Mouse (Mus musculus) E14TG2a.4 (cell line): ENCODE data around the gene Alpk1.
"Not testable (repeated sequence)": the region's sequence is repeated elsewhere in the genome, so short reads cannot be mapped to it uniquely, and the experiment has no call there.

ENCODE experiments used
- H3K27me3 ChIP-seq: 2 replicates; pipeline ENCODE4 v1.6.1; 2014; ENCODE audit warnings: low read length, control low read depth; ENCODE audit not compliant: insufficient read depth
- H3K36me3 ChIP-seq: 2 replicates; pipeline ENCODE4 v1.6.1; 2014; ENCODE audit warnings: low read length, control low read depth; ENCODE audit not compliant: insufficient read depth
- H3K4me1 ChIP-seq: replicated peaks from 2 replicates; pipeline ENCODE4 v1.6.1; 2014; ENCODE audit warnings: low read depth, low read length, control low read depth
- H3K4me3 ChIP-seq: replicated peaks from 2 replicates; pipeline ENCODE4 v1.5.1; 2014; ENCODE audit warnings: mild to moderate bottlenecking, low read length
- H3K9me3 ChIP-seq: 2 replicates; pipeline ENCODE4 v1.6.1; 2014; ENCODE audit warnings: low read length, control low read depth
- CTCF ChIP-seq: conservative IDR thresholded peaks from 2 replicates; pipeline ENCODE4 v1.5.1; 2014; ENCODE audit warnings: low read length
- NANOG ChIP-seq: IDR thresholded peaks from 2 replicates; pipeline ENCODE4 v1.6.1; 2014; ENCODE audit warnings: borderline replicate concordance, low read length, mixed read lengths
- POU5F1 ChIP-seq: IDR thresholded peaks from 2 replicates; pipeline ENCODE4 v1.6.1; 2014; ENCODE audit warnings: low read length, borderline replicate concordance

Alpk1 gene

DNA sequence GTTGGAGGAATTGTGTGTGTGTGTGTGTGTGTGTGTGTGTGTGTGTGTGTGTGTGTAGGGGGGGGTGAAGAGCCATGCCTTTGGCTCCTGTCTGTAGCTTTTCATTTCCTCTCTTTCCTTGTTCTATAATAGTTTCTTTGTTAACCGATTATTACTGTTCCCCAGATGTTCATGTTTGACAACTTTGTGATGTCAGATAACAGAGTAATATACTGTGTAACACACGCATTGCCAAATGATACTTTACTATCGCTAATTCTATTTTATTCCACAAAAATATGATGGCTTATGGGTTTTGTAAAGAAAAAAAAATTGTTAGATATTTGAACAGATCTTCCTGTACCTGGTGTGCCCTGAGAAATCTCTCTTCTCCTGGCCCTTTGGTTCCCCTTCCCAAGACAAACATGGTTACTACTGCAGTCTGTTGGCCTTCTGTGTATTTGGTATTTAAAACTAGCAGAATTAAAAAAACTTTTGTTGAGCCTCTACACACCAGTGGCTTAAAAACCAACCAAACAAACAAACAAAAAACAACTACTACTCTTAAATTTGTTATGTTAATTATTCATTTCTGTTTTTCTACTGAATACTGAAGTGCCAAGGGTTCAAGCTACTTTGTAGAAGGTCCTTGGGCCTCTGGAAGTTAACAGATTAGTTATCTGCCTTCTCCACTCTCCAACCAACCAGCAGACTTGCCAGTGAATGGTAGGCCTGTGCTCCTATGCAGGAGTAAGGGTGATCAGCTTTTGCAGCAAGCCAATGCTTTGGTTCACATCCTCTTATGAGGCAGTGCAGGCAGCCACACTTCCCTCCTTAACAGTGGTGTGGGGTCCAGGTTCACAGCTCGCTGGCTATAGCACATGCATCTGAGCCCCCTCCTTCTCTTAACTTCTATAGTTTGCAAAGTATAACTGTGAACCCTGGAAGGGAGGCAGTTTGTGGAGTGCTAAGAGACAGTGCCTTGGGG is 11.6 kb upstream of the Alpk1 start:
- no peaks in the 10 kb centered on the region for H3K9me3 ChIP-seq
- H3K4me3 ChIP-seq = no peak overlapping the region
- TF ChIP-seq CTCF (no peak), NANOG (no peak), POU5F1 (no peak)
- H3K36me3 ChIP-seq = no peaks in the 10 kb centered on the region
- H3K4me1 ChIP-seq = no peaks in the 10 kb centered on the region; the same call in 1 of the 2 replicates
- peaks cover 47% of the 10 kb centered on the region for H3K27me3 ChIP-seq

DNA sequence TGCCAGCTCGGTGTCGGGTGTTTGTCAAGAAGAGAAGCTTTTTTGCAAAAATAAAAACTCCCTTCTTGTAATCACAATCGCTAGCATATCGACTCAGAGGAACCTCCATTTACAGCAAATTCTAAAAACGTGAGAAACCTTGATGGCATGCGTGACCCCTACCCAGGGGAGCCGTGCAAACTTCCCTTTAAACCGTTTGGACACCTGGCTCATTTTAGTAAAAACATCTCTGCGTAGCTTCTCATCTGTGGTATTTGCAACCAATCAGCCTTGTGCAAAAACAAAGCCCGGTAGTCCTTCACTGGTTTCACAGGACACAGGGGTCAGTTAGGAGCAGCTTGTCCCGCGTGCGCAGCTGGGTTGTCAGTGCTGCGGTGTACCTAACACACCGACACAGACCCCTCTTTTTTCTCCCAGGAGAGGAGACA is 10.7 kb upstream of the Alpk1 start:
- H3K9me3 ChIP-seq = no peaks in the 10 kb centered on the region
- TF ChIP-seq NANOG (no peak), CTCF (no peak), POU5F1 (no peak)
- peaks cover 53% of the 10 kb centered on the region for H3K27me3 ChIP-seq
- no peaks in the 10 kb centered on the region for H3K36me3 ChIP-seq
- H3K4me3 ChIP-seq = peak overlapping the region; percentile 73; the same call in 1 of the 2 replicates
- H3K4me1 ChIP-seq = no peaks in the 10 kb centered on the region; the same call in 1 of the 2 replicates

DNA sequence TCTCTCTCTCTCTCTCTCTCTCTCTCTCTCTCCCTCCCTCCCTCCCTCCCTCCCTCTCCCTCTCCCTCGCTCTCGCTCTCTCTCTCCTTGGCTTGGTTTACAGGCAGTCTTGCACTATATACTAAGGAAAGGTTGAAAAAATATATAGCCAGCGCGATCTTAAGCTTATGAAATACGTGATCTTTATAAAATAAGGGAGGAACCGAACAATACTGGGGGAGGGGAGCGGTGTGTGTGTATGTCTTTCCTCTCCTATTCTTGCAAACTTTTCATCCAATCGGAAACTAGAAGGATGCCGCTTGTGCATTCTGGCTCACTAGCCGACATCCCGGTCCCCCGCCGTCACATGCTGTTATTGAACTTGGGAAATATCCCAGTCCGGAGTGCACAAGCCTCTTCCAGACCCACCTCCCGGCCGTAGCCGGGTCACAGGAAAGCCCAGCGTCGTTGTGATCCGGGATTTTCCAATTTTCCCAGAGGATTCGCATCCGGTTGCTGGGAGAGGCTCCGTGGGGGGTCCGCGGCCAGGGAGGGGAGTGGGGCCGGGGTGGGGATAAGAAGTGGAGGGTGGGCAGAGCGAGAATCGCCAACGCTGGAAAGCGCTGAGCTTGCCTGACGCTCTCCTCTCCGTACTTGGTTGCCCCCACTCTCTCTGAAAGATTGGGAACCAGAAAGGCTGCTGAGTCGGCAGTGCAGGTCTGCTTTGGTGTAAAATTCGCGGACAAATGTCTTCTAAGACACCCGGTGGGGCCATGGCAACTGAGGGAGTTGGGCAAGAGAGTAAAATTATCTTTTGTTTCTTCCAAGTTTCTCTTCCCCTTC is 10.1 kb upstream of the Alpk1 start:
- Histone ChIP-seq H3K36me3 (no peaks in the 10 kb centered on the region), H3K4me3 (peak overlapping the region; percentile 73), H3K4me1 (no peaks in the 10 kb centered on the region; the same call in 1 of the 2 replicates), H3K9me3 (0 out of 2 replicates have a peak, but pooled peaks cover 2% of the 10 kb centered on the region), H3K27me3 (peaks cover 54% of the 10 kb centered on the region)
- TF ChIP-seq CTCF = no peak
- TF ChIP-seq POU5F1 = no peak
- no peak for TF ChIP-seq NANOG

DNA sequence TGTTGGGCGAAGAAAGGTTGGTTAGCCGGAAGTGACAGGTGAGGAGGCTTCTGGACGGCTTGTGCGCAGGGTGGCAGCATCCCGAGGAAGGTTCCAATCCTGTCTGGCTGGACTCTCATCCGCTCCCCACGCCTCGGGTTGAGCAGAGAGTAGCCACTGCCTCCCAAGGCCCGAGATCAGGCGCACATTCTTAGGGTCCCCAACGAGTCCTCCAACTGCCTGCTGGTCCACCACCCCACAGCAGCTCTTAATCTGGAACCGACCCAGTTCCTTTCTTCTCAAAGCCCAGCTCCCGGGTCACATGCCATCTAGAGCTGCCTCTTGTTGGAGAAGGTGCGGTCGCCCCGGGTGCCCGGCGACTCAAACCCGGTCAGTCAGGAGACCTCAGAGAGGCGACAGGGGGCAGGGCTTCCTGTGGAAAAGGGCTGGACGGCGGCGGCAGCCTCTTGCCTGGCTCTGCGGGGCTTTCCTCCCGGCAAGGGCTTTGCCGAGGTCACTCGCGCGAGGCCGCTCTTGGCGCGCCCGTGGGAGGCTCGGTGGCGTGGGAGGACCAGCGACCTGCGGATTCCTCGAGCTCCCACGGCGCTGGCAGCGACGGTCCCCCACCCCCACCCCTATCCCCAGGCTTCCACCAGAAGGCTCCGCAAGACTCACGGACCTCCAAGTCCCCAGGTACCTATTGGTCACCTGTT is 9.3 kb upstream of the Alpk1 start, which contains the start of gene Tifa:
Tifa (plus strand) TSS at position 306 of the 692 bp plus-strand sequence.
- Histone ChIP-seq H3K4me3 (peak within 1 kb of the TSS; percentile 73), H3K9me3 (0 out of 2 replicates have a peak, but pooled peaks cover 2% of the 10 kb centered on the region), H3K27me3 (peaks cover 54% of the 10 kb centered on the region), H3K4me1 (no peaks in the 10 kb centered on the region; the same call in 1 of the 2 replicates), H3K36me3 (no peaks in the 10 kb centered on the region)
- no peak for TF ChIP-seq NANOG
- TF ChIP-seq CTCF = no peak
- no peak for TF ChIP-seq POU5F1

DNA sequence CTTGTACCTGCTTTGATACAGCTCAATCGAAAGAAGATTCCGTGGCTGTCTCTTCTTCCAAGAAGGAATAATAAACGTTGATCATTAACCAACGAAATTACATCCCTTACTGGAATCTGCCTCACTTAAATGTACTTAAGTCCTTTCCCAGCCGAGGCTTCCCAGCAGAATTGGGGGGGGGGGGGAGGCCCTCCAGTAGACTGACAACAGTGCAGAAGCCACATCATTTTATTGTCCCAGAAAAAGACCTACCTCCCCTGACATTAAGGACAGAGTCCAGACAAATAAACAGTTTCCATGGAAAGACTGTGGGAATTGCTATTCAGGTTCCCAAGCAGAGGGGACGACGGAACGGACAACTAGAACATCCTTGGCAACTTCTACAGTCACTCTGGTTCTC is 8.6 kb upstream of the Alpk1 start:
- peaks cover 54% of the 10 kb centered on the region for H3K27me3 ChIP-seq
- no peak for TF ChIP-seq CTCF
- no peak for TF ChIP-seq POU5F1
- TF ChIP-seq NANOG = no peak
- 0 out of 2 replicates have a peak, but pooled peaks cover 2% of the 10 kb centered on the region for H3K9me3 ChIP-seq
- H3K4me3 ChIP-seq = no peak overlapping the region
- H3K4me1 ChIP-seq = no peaks in the 10 kb centered on the region; the same call in 1 of the 2 replicates
- H3K36me3 ChIP-seq = no peaks in the 10 kb centered on the region

DNA sequence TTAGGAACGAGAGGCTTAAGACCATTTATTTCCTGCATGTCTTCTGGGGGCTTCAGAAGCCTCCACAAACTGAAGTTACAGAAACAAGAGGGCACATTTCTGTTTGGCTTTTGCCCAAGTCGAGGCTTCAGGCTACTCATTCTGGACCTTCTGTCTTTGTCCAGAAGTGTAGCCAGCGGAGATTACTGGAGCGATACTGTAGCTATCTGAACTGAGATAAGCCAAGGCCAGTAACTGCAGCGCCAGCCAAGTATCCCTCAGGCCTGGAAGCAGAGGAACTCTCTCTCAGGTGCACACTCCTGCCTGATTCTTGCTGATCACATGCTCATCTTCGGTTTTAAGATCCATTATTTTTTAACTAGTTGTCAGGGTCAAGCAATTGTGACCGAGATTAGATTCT is 7.7 kb upstream of the Alpk1 start:
- Histone ChIP-seq H3K4me1 (no peaks in the 10 kb centered on the region; the same call in 1 of the 2 replicates), H3K27me3 (peaks cover 54% of the 10 kb centered on the region)

DNA sequence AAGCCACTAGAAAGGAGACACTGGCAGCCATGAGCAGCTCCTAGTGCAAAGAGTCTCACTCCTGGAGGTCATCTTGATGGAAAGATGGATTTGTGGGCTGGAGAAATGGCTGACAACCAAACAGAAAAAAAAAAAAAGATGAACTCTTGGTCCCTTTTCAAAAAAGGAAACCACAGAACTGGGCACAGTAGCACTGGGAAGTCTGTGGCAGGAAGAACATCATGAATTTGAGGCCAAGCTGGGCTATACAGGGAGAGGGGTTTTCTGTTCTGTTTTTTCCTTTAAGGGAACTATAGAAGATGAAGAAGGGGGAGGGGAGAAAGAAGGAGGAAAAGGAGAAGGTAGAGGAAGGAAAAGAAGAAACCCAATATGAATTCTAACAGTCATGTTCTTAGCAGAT is 6.7 kb upstream of the Alpk1 start:
- Histone ChIP-seq H3K36me3 (no peaks in the 10 kb centered on the region), H3K27me3 (peaks cover 51% of the 10 kb centered on the region), H3K4me1 (no peaks in the 10 kb centered on the region; the same call in 1 of the 2 replicates), H3K4me3 (no peak overlapping the region), H3K9me3 (0 out of 2 replicates have a peak, but pooled peaks cover 2% of the 10 kb centered on the region)
- TF ChIP-seq NANOG (no peak), POU5F1 (no peak), CTCF (no peak)

More for the DNA sequence above, 7.7 kb upstream of the Alpk1 start:
- Histone ChIP-seq H3K4me3 (no peak overlapping the region), H3K9me3 (0 out of 2 replicates have a peak, but pooled peaks cover 2% of the 10 kb centered on the region), H3K36me3 (no peaks in the 10 kb centered on the region)
- TF ChIP-seq CTCF (no peak), POU5F1 (no peak), NANOG (no peak)

DNA sequence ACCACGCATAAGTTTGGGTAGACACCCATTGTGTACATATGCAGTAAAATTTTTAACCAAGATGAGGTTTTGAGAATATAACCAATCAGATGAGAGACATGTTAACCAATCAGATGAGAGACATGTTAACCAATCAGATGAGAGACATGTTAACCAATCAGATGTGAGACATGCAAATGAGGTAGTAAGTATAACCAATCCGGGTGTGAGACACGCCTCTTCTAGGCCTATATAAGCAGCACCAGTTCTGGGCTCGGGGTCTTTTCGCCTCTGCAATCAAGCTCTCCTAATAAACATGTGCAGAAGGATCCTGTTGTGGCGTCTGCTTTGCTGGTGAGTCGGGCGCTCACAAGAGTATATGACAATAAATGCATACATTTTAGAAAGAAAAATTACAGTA is 3.4 kb upstream of the Alpk1 start:
- H3K4me1 ChIP-seq, H3K4me3 ChIP-seq, H3K9me3 ChIP-seq, H3K36me3 ChIP-seq: not testable (repeated sequence)
- H3K27me3 ChIP-seq = peaks cover 42% of the 10 kb centered on the region
